Mouse (Mus musculus): ENCODE measurements at regions not wholly inside any gene's neighbourhood (a gene's known extent, or its start where the extent isn't known, plus 50 kb on each side); places are given as distances from the start of the nearest gene placed in this dataset.
"Not testable (repeated sequence)": the region's sequence is repeated elsewhere in the genome, so short reads cannot be mapped to it uniquely, and the experiment has no call there.

DNA sequence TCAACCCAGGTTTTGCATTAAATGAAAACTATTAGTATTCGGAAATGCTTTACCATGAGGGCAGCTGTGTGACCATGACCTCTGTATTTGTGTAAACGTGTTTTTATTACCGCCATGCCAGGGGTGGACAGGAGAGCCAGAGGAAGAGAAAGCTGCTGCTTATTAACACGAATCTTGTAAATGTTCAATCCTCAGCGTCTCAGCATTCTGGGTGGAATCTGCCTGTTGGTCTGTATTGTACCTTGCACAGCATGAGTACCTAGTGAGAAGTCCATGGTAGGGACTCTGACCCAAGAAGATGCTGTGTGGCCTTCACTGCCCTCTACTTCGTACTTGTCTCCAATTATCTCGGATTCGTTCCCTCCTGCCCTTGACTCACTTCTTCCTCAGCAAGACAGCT, 378.6 kb upstream of the Zfp703 start:
- 86% methylated on average over 8 of the region's 8 CpGs for WGBS
- Histone ChIP-seq H3K9ac (no peak overlapping the region), H3K27ac (no peak overlapping the region), H3K4me1 (no peaks in the 10 kb centered on the region), H3K4me3 (no peak overlapping the region), H3K27me3 (no peaks in the 10 kb centered on the region), H3K9me3 (no peaks in the 10 kb centered on the region), H3K4me2 (no peak overlapping the region), H3K36me3 (no peaks in the 10 kb centered on the region)
- no peak for ATAC-seq (ENCODE audit: borderline replicate concordance, extremely low read depth, low FRiP score, low TSS enrichment)

- Histone ChIP-seq H3K4me1 (no peaks in the 10 kb centered on the region), H3K36me3 (no peaks in the 10 kb centered on the region), H3K4me2 (no peak overlapping the region), H3K27ac (no peak overlapping the region), H3K9ac (no peak overlapping the region), H3K9me3 (no peaks in the 10 kb centered on the region), H3K4me3 (no peak overlapping the region), H3K27me3 (no peaks in the 10 kb centered on the region)
- ATAC-seq (ENCODE audit: borderline replicate concordance, extremely low read depth, low FRiP score, low TSS enrichment) = no peak
- 63% methylated on average over 9 of the region's 9 CpGs for WGBS
Observed at GRCm38 (mm10) chr8:26600127-26600526, 377.0 kb upstream of the Zfp703 start.

DNA sequence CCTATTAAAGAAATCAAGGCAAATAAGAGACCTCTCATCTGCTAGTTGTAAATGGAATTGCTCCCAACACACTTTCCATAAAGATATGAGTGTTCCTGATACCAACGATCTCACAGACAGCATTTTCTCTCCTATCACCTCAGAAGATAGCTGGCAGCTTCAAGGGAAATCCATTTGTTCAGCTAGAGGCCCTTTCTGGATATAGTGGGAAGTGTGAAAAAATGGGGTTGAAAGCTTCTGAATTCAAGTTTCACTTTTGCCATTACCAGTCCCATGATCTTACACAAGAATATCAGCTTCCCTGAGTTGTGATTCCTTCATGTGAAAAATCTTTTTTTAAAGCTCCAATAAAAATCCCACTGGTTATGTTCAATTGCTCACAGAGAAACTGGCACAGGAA, 369.1 kb upstream of the Zfp703 start:
- no peak overlapping the region for H3K4me3 ChIP-seq
- no peaks in the 10 kb centered on the region for H3K27me3 ChIP-seq
- no peak overlapping the region for H3K4me2 ChIP-seq
- WGBS = 54% methylated on average over 1 of the region's 1 CpGs
- no peaks in the 10 kb centered on the region for H3K4me1 ChIP-seq
- no peaks in the 10 kb centered on the region for H3K9me3 ChIP-seq
- no peaks in the 10 kb centered on the region for H3K36me3 ChIP-seq
- no peak overlapping the region for H3K27ac ChIP-seq
- ATAC-seq (ENCODE audit: borderline replicate concordance, extremely low read depth, low FRiP score, low TSS enrichment) = no peak
- no peak overlapping the region for H3K9ac ChIP-seq

GRCm38 (mm10) chr8:26608588-26608987, 368.5 kb upstream of the Zfp703 start:
- Histone ChIP-seq H3K36me3 (no peaks in the 10 kb centered on the region), H3K4me3 (no peak overlapping the region), H3K4me1 (no peaks in the 10 kb centered on the region), H3K9ac (no peak overlapping the region), H3K27ac (no peak overlapping the region), H3K27me3 (no peaks in the 10 kb centered on the region), H3K9me3 (no peaks in the 10 kb centered on the region), H3K4me2 (no peak overlapping the region)
- 58% methylated on average over 3 of the region's 3 CpGs for WGBS
- no peak for ATAC-seq (ENCODE audit: borderline replicate concordance, extremely low read depth, low FRiP score, low TSS enrichment)

- no peak overlapping the region for H3K27ac ChIP-seq
- H3K4me3 ChIP-seq = no peak overlapping the region
- H3K4me2 ChIP-seq = no peak overlapping the region
- no peaks in the 10 kb centered on the region for H3K27me3 ChIP-seq
- no peak for ATAC-seq (ENCODE audit: borderline replicate concordance, extremely low read depth, low FRiP score, low TSS enrichment)
- H3K9me3 ChIP-seq = no peaks in the 10 kb centered on the region
- no peak overlapping the region for H3K9ac ChIP-seq
- no peaks in the 10 kb centered on the region for H3K4me1 ChIP-seq
- H3K36me3 ChIP-seq = no peaks in the 10 kb centered on the region
Observed at GRCm38 (mm10) chr8:26612153-26612552, 365.0 kb upstream of the Zfp703 start.

GRCm38 (mm10) chr8:26622311-26623052, 354.6 kb upstream of the Zfp703 start:
- H3K9ac ChIP-seq = no peak overlapping the region
- peaks cover 33% of the 10 kb centered on the region for H3K27me3 ChIP-seq
- peak; percentile 49; the same call in 1 of the 2 replicates for ATAC-seq (ENCODE audit: borderline replicate concordance, extremely low read depth, low FRiP score, low TSS enrichment)
- 9% methylated on average over 12 of the region's 12 CpGs for WGBS
- H3K4me1 ChIP-seq = peaks cover 14% of the 10 kb centered on the region
- H3K4me2 ChIP-seq = peak overlapping the region; percentile 40
- no peak overlapping the region for H3K4me3 ChIP-seq
- no peak overlapping the region for H3K27ac ChIP-seq
- H3K36me3 ChIP-seq = no peaks in the 10 kb centered on the region
- no peaks in the 10 kb centered on the region for H3K9me3 ChIP-seq

- no peak overlapping the region for H3K4me3 ChIP-seq
- no peak overlapping the region for H3K27ac ChIP-seq
- H3K9me3 ChIP-seq = no peaks in the 10 kb centered on the region
- H3K36me3 ChIP-seq = no peaks in the 10 kb centered on the region
- no peak overlapping the region for H3K9ac ChIP-seq
- peaks cover 17% of the 10 kb centered on the region for H3K4me1 ChIP-seq
- WGBS = 47% methylated on average over 14 of the region's 14 CpGs
- H3K4me2 ChIP-seq = no peak overlapping the region
- peaks cover 39% of the 10 kb centered on the region for H3K27me3 ChIP-seq
- ATAC-seq (ENCODE audit: borderline replicate concordance, extremely low read depth, low FRiP score, low TSS enrichment) = no peak
Observed at GRCm38 (mm10) chr8:26626186-26626585, 350.9 kb upstream of the Zfp703 start.

GRCm38 (mm10) chr8:26626651-26627077, 350.5 kb upstream of the Zfp703 start:
- no peak overlapping the region for H3K4me2 ChIP-seq
- no peak overlapping the region for H3K27ac ChIP-seq
- no peaks in the 10 kb centered on the region for H3K36me3 ChIP-seq
- H3K4me1 ChIP-seq = peaks cover 17% of the 10 kb centered on the region
- no peak overlapping the region for H3K4me3 ChIP-seq
- 37% methylated on average over 17 of the region's 17 CpGs for WGBS
- no peak for ATAC-seq (ENCODE audit: borderline replicate concordance, extremely low read depth, low FRiP score, low TSS enrichment)
- no peaks in the 10 kb centered on the region for H3K9me3 ChIP-seq
- peaks cover 39% of the 10 kb centered on the region for H3K27me3 ChIP-seq
- no peak overlapping the region for H3K9ac ChIP-seq

DNA sequence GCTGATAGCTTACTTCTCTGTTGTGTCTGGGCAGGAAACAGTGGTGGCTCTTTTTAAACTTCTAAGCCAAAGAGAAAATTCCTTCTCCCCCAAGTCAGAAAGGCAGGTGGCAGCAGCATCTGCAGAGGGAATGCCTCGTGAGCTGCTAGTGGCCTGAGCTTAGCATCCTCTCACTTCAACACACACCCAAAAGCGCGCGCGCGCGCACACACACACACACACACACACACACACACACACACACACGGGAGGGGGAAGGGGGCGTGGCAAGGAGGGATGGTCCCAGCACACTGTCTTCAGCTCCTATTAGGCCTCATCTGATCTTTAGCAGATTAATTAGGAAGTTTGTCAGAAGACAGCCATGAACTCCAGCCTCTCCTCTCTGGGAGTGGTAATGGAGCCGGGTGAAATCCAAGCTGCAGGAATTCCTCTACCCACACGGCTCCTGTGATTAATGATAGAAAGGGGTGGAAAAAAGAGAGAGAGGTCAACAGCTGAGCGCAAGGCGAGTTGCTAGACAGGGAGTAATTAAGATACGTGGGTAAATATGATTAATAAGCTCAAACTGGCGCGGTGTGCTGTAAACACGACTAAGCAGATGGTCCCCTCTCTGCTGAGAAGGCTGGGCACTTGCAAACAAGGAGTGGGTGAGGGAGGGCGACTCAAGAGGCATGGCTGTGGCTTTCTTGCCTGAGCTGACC, 349.8 kb upstream of the Zfp703 start:
- Histone ChIP-seq H3K4me1 (peaks cover 14% of the 10 kb centered on the region), H3K4me2 (no peak overlapping the region)
- 30% methylated on average over 18 of the region's 18 CpGs for WGBS

GRCm38 (mm10) chr8:26630544-26630943, 346.6 kb upstream of the Zfp703 start:
- peaks cover 9% of the 10 kb centered on the region for H3K4me1 ChIP-seq
- H3K9me3 ChIP-seq = no peaks in the 10 kb centered on the region
- H3K9ac ChIP-seq = no peak overlapping the region
- no peak overlapping the region for H3K4me2 ChIP-seq
- peaks cover 23% of the 10 kb centered on the region for H3K27me3 ChIP-seq
- no peak overlapping the region for H3K27ac ChIP-seq
- ATAC-seq (ENCODE audit: borderline replicate concordance, extremely low read depth, low FRiP score, low TSS enrichment) = no peak
- H3K4me3 ChIP-seq = no peak overlapping the region
- WGBS = 80% methylated on average over 2 of the region's 2 CpGs
- no peaks in the 10 kb centered on the region for H3K36me3 ChIP-seq

More for the DNA sequence above, 349.8 kb upstream of the Zfp703 start:
- Histone ChIP-seq H3K9ac (no peak overlapping the region), H3K36me3 (no peaks in the 10 kb centered on the region), H3K27me3 (peaks cover 39% of the 10 kb centered on the region), H3K4me3 (no peak overlapping the region), H3K9me3 (no peaks in the 10 kb centered on the region), H3K27ac (no peak overlapping the region)
- no peak; the same call in 1 of the 2 replicates for ATAC-seq (ENCODE audit: borderline replicate concordance, extremely low read depth, low FRiP score, low TSS enrichment)

DNA sequence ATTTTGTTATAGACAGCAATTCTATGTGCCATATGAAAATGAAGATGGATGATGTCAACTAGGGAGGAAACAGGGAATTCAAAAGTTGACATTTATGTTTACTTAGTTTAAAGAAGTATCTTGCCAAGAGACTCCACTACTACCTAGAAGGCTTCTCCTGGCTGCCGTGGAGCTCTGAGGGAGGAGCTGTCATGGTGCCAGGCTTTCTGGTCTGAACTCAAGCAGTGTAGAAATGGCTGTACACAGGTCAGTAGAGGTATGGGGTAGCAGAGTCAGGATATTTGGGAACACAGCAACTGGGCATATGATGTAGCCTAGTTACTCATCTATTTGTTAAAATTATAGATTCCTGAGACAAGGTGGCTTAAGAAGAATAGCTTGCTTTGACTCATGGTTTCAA, 341.4 kb upstream of the Zfp703 start:
- Histone ChIP-seq H3K27me3 (peaks cover 4% of the 10 kb centered on the region), H3K27ac (no peak overlapping the region), H3K9ac (no peak overlapping the region), H3K9me3 (no peaks in the 10 kb centered on the region), H3K4me2 (no peak overlapping the region), H3K36me3 (no peaks in the 10 kb centered on the region), H3K4me1 (no peaks in the 10 kb centered on the region), H3K4me3 (no peak overlapping the region)
- no peak for ATAC-seq (ENCODE audit: borderline replicate concordance, extremely low read depth, low FRiP score, low TSS enrichment)
- WGBS = 22% methylated on average over 1 of the region's 1 CpGs

DNA sequence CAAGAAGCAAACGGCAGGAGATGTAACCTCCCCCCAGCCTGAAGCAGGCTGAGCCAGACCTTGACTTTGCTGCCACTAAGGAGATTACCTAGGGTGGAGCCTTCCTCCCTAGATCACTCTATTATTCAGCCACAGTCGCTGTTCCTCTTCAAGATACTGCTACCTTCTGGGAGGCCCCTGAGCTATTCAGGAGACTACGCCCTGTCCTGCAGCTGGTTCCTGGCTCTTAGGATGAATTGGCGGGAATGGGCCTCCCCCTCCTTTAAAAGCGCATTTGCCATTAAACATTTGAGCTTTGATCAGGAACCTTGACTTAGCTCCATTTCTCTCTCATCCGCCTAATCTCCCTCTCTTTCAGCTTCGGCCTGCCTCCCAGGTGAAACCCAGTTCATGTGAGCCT, 331.8 kb upstream of the Zfp703 start:
- not testable (repeated sequence) for H3K27me3 ChIP-seq; H3K27ac ChIP-seq; H3K9ac ChIP-seq; H3K9me3 ChIP-seq; H3K4me2 ChIP-seq; H3K4me1 ChIP-seq; H3K36me3 ChIP-seq; H3K4me3 ChIP-seq; ATAC-seq (ENCODE audit: borderline replicate concordance, extremely low read depth, low FRiP score, low TSS enrichment)
- WGBS = 81% methylated on average over 7 of the region's 7 CpGs

Data from lung, embryonic 15.5 days (tissue).